Mouse (Mus musculus): Measurements from ENCODE around the gene Fance.
"Not testable (repeated sequence)": the region's sequence is repeated elsewhere in the genome, so short reads cannot be mapped to it uniquely, and the experiment has no call there.

The Fance gene

DNA sequence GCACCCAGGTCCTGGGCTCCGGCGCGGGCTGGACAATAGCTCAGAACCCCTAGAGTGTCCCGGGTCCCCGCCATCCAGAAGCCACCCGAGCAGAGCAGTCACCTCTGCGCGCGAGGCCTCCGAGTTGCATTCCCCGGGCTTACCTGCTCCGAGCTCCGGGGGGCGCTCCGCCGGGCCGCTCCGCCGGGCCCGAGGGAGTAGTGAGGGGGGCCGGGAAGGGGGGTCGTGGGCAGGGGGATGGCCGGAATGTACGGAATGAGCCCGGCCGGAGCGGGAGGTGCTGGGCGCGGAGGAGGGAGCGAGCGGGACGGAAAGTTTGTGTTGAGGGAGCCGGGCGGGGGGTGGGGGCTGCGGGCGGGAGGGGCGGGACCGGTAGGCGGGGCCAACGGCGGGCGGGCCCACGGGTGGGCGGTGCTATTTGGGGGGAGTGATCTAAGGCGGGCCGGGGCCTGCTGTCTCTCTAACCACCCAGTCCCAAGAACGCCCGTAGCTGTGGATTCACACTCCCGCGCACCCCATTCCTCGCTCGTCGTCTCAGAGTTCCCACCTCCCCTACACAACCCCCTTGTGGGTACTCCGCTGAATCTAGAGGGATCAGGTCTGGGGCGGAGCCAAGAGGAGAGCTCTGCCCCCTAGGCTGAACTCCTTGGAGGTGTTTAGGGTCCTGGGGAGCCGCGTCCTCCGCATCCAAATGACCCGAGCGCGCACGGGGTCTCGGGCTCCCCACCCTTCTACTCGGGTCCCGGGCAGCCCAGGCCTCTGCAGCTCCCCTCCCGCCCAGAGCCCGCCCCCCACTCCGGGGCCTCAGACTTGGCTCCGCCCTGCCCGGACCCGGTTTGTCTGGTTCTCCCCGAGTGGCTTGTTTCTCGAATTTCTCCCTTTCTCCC is 37.4 kb downstream of the Fance start, which contains the start of gene Tead3:
TSS of gene Tead3 (minus strand) at position 352 of the 887 bp plus-strand sequence.
- DNase-seq = peak; percentile 54 to 61

DNA sequence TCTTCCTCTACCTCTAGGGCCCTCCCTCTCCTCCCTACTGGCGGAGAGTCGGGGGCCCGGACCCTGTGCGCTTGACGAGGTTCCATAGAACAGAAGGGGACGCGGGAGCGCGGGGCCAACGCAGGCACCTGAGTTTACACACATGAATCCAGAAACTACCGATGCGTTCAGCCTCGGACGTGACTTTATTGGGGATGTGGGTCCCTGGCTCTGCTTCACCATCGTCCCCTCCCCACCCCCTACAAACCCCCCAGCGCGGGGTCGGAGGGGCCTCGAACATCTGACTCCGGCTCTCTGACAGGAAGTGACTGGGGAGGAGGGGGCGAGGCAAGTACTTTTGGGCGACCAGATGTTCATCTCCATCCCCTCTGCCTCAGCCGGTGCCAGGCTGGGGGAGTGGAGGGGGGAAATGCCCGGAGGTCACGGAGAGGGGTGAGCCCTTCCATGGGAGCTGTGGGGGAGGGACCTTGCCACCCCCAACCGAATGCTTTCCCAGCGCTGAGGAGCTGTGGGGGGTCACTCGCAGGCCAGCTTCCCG is 38.1 kb downstream of the Fance start:
- peak; percentile 34 to 49 for DNase-seq

DNA sequence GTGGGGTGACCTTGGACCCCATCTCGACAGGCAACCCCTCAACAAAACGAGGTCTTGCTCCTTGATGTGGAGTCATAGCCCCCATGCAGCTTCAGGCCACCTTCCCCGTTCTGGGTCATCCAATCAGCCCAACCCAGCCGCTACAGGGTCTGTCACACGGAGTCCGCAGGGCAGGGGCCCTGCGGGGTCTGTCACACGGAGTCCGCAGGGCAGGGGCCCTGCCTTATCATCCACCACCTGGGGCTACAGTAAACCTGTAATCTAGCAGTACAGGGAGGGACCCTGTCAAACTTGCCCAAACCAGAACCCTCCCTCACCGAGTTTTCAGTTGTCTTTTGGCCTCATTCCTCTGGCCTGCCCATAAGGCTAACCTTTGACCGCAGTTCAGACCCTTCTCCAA is 38.7 kb downstream of the Fance start:
- no peak for DNase-seq

DNA sequence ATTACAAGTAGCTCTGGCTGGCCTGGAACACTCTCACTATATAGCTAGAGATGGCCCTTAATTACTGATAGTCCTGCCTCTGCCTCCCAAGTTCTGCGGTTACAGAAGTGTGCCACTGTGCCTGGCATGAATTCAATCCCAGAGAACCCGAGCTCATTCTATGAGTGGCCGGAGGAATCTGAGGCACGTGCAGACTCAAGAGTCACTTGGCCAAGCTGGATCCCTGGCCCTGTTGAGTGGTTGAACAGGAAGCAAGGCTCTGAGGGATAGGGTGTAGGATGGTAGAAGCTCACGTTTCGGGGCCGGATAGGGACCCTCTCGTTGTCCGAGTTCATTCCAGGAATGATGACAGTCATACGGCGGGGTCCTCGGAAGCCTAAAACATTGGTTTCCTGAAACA is 42.6 kb downstream of the Fance start:
- no peak for DNase-seq

DNA sequence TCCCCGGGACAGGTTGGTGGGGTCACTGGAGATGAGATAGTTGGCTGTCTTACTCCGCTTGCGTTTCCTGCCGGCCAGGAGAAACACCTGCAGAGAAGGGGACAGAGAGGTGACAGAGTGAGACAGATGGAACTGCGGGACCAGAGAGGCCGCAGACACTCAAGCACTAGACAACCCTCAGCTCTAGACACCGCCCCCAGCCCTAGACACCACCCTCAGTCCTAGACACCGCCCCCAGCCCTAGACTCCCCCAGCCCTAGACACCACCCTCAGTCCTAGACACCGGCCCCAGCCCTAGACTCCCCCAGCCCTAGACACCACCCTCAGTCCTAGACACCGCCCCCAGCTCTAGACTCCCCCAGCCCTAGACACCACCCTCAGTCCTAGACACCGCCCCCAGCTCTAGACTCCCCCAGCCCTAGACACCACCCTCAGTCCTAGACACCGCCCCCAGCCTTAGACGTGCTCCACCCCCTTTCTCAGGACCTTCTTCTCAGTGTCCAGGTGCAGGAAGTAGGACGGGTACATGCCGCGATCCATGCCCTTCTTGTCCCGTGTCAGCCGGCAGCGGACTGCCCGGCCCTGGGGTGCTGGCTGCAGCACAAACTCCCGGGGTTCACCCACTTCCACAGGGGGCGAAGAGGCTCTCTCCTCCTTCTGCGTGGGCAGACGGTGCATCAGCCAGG is 45.4 kb downstream of the Fance start:
- not testable (repeated sequence) for DNase-seq

DNA sequence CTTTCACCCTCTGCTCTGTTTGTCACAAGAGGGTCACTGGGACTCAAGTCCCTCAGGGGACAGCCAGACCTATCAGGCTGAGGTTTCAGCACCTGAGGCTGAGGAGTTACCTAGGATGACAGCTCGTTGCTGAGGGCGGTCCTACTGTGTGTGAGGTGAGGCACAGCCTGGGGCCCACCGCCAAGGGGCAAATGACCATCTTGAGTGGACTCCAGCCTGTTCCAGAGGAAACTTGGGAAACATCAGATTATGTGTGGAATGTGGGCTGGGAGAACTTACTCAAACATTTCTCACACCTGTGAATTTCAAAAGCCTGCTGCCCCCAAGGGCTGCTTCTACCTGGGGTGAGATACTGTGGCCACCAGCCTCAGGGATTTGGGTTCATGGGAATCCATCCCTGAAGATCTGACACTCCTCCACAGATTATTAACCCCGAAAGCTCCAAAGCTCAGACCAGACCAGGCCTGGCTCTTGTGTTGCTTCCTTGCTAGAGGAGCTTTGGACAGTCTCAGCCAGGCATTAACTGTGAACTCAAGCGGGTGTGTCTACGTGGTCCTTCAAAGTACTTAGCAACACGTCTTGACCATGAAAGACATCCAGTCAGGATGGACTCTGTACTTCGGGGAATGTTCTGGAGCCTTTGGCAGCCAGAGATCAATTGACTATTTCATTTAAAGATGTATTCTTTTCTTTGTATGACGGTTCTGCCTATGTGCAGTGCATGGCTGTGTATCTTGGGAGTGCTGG is 47.4 kb downstream of the Fance start:
- no peak for DNase-seq

DNA sequence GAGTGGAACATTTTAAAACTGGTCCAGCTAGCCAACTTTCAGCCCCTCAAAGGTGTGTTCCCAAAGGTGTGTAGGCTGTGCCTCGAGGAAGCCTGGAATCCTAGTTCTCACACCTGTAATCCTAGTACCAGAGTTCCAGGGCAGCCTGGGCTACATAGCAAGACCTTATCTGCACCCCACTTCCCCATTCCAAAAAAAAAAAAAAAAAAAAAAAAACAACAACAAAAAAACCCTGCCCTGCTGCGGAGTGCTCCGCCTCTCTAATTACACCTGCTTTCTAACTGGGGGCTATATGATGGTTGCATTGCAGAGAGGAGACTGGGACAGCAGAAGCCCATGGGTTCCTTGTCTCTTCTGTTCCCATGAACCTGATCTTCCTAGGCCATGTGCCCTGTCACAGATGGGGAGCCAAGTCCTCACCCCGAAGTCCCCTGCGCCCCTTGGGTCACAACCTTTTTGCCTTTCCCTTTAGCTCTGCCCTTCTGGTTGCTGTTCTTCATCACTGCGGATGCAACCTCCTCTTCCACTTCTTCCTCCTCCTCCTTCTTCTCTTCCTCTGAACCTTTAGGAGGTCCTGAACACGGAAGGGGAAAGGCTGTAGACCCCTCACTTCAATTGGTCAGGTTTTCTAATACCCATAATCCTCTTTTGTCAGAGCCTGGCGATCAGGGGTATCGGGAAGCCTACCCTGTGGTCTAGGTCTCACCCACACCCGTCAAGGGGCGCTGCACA is 48.8 kb downstream of the Fance start:
- DNase-seq = no peak

DNA sequence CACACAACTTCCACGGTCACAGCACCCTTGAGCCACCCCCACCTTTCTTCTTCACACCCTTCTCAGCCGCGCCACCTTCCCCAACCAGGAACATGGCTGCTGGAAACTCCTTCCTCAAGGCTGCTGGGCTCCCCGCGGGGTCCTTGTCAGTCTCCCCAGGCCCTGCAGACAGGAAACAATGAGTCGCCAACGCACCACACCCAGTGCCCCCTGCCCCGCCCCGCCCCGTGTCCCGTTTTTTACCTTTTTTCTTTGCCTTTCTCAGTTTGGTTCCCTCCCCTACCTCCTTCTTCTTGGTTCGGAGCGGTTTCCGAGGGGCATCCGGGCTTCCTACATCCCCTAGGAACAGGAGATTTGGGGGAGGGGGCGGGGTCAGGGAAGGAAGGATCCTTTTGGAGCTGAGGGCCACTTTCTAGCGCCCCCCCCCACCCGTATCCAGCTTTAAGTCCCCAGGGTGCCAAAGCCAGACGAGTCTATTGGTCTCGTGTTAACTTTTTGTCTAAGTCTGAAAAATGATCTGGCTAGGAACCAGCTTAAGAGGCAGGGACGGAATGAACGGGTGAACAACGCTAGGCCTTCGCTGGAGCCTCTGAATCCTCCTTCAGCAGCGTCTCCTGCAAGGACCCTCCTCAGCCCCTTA is 49.5 kb downstream of the Fance start:
- no peak for DNase-seq

DNA sequence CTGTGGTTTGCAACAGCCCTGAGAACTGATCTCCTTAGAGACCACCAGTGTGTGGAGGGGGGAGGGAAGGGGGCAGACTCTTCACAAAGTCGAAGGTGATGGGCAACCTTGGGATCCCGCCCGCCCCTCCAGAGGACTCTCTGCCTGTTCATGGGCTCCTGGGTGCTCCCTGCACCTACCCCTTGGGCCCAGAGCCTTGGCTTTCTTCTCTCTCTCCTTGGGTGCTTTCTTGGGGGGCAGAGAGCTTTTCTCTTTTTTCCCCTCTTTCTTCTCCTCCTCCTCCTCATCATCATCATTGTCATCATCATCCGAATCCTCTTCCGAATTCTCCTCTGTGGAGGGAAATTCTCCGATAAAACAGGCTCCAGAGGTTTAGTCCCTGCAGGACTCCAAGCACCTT is 50.2 kb downstream of the Fance start:
- DNase-seq = no peak

DNA sequence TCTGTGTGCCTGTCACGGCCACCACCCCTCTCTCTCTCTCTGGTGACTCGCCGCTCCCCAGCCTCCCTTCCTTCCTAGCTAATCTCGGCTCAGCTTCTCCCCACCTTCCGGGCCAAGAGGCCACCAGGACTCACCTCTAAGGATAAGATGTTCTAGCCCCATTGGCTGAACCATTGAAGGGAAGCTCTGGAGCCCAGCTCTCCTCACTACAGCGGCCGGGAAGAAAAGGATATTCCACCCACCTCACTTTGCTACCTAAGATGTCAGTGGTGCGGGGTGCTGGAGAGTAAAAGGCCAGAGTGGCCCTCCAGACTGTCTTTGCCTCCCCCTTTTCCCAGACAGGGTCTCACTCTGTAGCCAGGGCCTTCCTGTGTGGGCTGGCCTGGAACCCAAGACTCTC is 51.8 kb downstream of the Fance start, which contains the start of gene Tulp1:
TSS of gene Tulp1 (minus strand) at position 101 of the 400 bp plus-strand sequence.
- no peak for DNase-seq

DNA sequence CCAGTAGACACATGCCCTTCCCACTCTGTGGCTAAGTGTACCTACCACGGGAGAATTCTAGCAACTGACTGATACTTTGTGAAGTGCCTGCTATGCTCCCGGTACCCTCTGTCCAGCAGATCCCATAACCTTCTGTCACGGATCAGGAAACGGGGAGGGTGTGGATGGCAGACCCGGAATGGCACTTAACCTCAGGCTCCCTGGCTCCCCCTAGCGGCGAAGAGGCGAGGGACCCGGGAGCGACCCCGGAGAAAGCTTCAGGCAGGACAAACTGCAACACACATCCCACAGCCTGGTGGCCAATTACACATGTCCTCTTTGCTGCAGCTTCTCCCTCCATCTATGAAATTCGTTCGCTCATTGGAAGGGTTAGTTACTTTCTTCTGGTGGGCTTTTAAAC is 55.1 kb downstream of the Fance start:
- DNase-seq = peak; percentile 55 to 58

DNA sequence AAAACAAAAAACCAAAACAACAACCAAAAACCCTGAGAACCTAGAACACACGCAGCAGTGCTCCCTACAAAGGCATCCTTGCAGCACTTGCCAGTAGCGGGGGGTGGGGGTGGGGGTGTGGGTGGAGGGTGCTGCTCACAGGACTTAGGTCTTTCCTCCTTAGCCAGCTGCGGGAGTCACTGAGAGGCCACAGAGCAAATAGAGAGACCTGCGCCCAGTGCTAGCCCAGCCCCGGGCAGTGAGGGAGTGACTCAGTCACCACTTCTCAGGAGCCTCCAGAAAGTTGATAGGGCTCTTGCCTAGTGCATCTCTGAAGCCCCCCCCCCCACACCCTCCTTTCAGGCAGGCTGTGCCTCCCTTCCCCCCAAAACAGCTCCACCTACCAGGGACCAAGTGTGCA is 55.7 kb downstream of the Fance start:
- no peak for DNase-seq

DNA sequence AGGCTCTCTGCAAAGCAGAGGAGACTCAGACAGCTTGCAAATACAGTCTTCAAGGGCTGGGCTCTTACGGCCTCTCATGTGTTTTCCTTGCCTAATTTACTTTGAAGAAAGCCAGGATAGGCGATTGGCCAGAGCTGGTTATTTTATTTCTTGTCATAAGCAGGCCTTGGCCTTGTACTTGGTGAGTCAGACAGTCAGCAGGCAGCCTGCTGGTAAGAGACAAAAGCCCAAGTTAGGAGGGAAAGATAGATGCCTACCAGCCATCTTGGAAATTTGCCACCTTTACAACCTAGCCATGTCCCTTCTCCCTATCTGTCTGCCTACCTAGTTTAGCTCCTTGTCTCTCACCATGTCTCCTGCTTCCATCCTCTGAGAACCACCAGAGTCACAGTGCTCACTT is 58.0 kb downstream of the Fance start:
- no peak for DNase-seq

DNA sequence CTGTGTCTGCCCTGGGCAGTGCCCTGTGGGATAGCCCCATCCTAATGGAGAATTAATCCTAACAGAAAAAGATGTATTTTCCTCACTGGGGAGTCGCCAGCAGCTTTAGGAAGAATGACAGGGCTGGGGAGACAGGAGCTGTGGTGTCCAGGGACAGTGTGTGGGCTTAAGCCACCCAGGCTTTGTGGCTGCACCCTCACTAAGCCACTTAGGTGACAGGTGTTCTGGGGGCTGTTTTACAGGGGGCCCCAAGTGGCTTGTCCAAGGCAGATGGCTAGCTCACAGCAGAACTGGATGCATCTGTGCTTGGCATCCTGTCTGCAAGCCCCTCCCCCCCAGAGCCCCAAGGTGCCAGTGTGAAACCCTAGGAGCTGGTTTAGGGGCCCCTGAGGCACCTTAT is 58.6 kb downstream of the Fance start:
- DNase-seq = no peak

DNA sequence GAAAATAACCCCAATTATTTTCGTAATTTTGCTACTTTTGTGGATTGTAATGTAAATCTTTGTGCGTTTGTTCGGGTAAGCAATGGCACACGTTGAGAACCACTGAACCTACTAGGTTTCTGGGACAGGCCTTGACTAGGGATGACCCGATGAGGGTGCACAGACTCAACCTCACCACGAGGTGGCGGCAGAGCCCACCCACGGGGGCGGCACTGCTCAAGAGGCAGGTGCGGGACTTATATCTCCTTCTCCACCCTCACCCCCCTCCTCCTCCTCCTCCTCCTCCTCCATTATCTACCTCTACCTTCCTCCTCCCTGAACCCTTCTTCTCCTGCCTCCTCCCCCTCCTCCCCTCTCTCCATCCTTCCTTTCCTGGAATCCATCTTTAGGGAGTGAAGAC is 60.5 kb downstream of the Fance start:
- DNase-seq = peak; percentile 63 to 73

DNA sequence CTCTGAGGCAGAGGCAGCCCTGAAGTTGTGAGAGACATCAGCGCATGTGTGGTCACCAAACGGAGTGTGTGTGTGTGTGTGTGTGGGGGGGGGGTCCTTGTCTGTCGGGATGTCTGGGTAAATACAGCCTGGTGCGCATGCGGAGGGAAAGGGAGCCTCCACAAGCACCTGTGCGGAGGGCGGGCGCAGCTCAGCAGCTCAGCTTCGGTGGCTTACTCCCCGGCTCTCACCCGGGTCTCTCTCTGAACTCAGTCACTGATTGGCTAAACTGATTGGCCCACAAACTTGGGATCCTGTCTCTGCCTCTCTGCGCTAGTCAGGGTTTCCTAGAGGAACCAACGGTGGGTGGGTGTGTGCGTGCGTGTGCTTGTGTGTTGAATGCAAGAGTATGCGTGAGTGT is 61.2 kb downstream of the Fance start:
- DNase-seq = peak; percentile 74 to 79

DNA sequence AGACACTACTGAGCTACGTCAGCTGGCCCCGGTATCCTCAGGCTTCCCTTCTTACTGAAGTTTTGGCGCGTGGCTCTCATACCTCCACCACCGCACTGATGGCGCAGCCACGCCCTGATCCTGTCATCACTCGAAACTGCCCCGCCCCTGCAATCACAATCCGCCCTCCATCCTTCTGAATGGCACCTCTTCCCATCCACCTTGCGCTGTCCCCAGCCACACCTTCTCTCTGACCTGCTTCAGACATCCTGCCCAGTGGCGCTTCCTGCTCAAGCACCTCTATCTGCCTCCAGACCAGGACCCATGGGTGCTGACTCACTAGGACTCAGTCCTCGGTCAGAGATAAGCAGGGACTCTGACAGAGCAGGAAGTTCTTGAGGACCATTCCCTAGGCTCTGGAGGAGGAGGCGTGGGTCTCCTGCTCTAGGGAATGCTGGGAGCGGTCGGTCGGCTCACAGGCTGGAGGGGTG is 62.3 kb downstream of the Fance start:
- DNase-seq = no peak
